Mouse (Mus musculus) neural tube, embryonic 14.5 days (tissue): ENCODE measurements around the gene Camsap2. TPM values are rescaled to one million over a fixed set of nuclear protein-coding genes. Genes with fewer than 3 reads are reported as not detected.

Experiments used
- ATAC-seq: fragments of 200-750 bp; cut with Nextera tagmentation; 2 replicates; pipeline ENCODE4 v1.8.0; 2017; ENCODE audit warnings: low read depth, mild to moderate bottlenecking, moderate TSS enrichment, moderate library complexity
- H3K27ac ChIP-seq: fragments of 300-500 bp; sonication (generic); 2 replicates; pipeline ENCODE4 v1.5.1; 2014; ENCODE audit warnings: low read depth, mild to moderate bottlenecking, control low read depth, low read length, moderate library complexity, mixed read lengths
- H3K27me3 ChIP-seq: fragments of 300-500 bp; sonication (generic); 2 replicates; pipeline ENCODE4 v1.6.1; 2014; ENCODE audit warnings: low read length; ENCODE audit not compliant: control insufficient read depth, insufficient read depth
- H3K36me3 ChIP-seq: fragments of 300-500 bp; sonication (generic); 2 replicates; pipeline ENCODE4 v1.6.1; 2014; ENCODE audit warnings: low read length, mixed read lengths; ENCODE audit not compliant: control insufficient read depth, insufficient read depth
- H3K4me1 ChIP-seq: fragments of 300-500 bp; sonication (generic); 2 replicates; pipeline ENCODE4 v1.6.1; 2014; ENCODE audit warnings: low read length; ENCODE audit not compliant: control insufficient read depth, insufficient read depth
- H3K4me2 ChIP-seq: fragments of 300-500 bp; sonication (generic); 2 replicates; pipeline ENCODE4 v1.6.1; 2014; ENCODE audit warnings: mild to moderate bottlenecking, low read depth, low read length, control low read depth
- H3K4me3 ChIP-seq: fragments of 300-500 bp; sonication (generic); 2 replicates; pipeline ENCODE4 v1.5.1; 2014; ENCODE audit warnings: low read depth, low read length, control low read depth, mixed read lengths
- H3K9ac ChIP-seq: fragments of 300-500 bp; sonication (generic); replicated peaks from 2 replicates; pipeline ENCODE4 v1.6.1; 2014; ENCODE audit warnings: low read depth, mild to moderate bottlenecking, control low read depth, low read length, mixed read lengths
- H3K9me3 ChIP-seq: fragments of 300-500 bp; sonication (generic); 2 replicates; pipeline ENCODE4 v1.6.1; 2016; ENCODE audit warnings: low read length; ENCODE audit not compliant: control insufficient read depth
- WGBS: fragments of 180-500 bp; shearing (Covaris S2); extraction: QIAGEN DNeasy Blood & Tissue Kit; methylation state at CpG from one replicate; pipeline ENCODE4 v1.1.7; 2014; 5-methylcytosine and 5-hydroxymethylcytosine counted together
- polyA plus RNA-seq: library from polyadenylated mRNA; unstranded; fragments of >200 nt; fragmentation: Nextera tagmentation; extraction: Ambion mirVana; gene quantifications from 2 replicates; pipeline ENCODE4 v1.2.1, GENCODE M21; 2014

Gene Camsap2
- polyA plus RNA-seq, 1 experiment from 2014 or later: 65.6 TPM

- Histone ChIP-seq H3K4me1 (0 out of 2 replicates have a peak, but pooled peaks cover 6% of the 10 kb centered on the region), H3K36me3 (no peaks in the 10 kb centered on the region), H3K27me3 (peaks cover 14% of the 10 kb centered on the region), H3K4me3 (no peak overlapping the region), H3K9ac (no peak overlapping the region), H3K4me2 (no peak overlapping the region), H3K9me3 (no peaks in the 10 kb centered on the region), H3K27ac (no peak overlapping the region)
- 79% methylated on average over 9 of the region's 9 CpGs for WGBS
- ATAC-seq: no peak
These were observed 87.4 kb downstream of the Camsap2 start for GRCm38 (mm10) chr1:136258495-136258894.

DNA sequence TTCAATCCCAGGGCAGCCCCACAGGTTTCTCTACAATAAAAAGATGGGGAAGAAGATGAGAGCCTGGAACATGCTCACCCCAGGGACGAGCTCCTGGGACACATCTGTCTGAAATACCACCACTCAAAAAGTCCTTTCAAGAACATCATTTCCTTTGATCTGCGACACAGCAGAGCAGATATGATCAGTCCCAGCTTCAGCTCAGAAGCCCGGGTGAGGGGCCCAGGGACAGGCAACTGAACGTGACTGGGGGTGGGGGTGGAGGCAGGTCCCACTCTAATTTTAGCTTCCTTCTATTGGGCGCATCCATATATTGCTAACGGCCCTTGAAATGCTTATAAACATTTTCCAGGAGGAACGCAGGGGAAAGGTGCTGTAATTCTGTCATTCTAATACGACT lies 90.2 kb downstream of the Camsap2 start:
- no peak overlapping the region for H3K27ac ChIP-seq
- H3K9me3 ChIP-seq: no peaks in the 10 kb centered on the region
- no peak overlapping the region for H3K4me3 ChIP-seq
- peaks cover 9% of the 10 kb centered on the region for H3K27me3 ChIP-seq
- H3K9ac ChIP-seq: no peak overlapping the region
- H3K4me1 ChIP-seq: 0 out of 2 replicates have a peak, but pooled peaks cover 2% of the 10 kb centered on the region
- H3K36me3 ChIP-seq: no peaks in the 10 kb centered on the region
- WGBS: 26% methylated on average over 8 of the region's 8 CpGs
- no peak for ATAC-seq
- no peak overlapping the region for H3K4me2 ChIP-seq

GRCm38 (mm10) chr1:136255174-136255573 lies 90.7 kb downstream of the Camsap2 start:
- H3K9ac ChIP-seq: no peak overlapping the region
- no peak overlapping the region for H3K4me2 ChIP-seq
- H3K9me3 ChIP-seq: no peaks in the 10 kb centered on the region
- no peak overlapping the region for H3K27ac ChIP-seq
- peaks cover 7% of the 10 kb centered on the region for H3K27me3 ChIP-seq
- ATAC-seq: no peak
- H3K4me1 ChIP-seq: no peaks in the 10 kb centered on the region
- no peak overlapping the region for H3K4me3 ChIP-seq
- no peaks in the 10 kb centered on the region for H3K36me3 ChIP-seq
- 37% methylated on average over 6 of the region's 6 CpGs for WGBS

- Histone ChIP-seq H3K9me3 (no peaks in the 10 kb centered on the region), H3K27ac (no peak overlapping the region), H3K9ac (no peak overlapping the region), H3K27me3 (peaks cover 5% of the 10 kb centered on the region), H3K4me3 (no peak overlapping the region), H3K36me3 (no peaks in the 10 kb centered on the region), H3K4me2 (no peak overlapping the region), H3K4me1 (no peaks in the 10 kb centered on the region)
- WGBS: 85% methylated on average over 10 of the region's 10 CpGs
- no peak for ATAC-seq
These were observed 91.3 kb downstream of the Camsap2 start for GRCm38 (mm10) chr1:136254503-136255065.

DNA sequence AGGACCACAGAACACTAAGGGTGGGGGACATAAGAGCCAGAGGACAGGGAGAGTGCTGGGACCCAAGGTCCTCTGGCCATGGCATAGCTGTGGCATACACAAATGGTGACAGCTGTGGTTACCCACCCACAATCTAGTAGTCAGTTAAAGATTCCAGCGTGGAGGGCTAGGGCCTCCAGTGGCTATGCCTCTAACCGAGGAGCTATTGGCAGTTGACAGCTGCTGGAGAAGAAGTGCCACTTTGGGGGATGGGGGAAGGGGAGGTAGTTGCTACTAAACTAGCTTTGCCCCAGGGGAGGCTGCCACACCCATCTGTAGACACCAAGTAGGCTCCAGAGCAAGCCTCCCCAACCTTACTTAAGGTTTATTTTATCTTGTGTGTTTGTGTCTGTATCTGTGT lies 92.4 kb downstream of the Camsap2 start:
- ATAC-seq: no peak
- Histone ChIP-seq H3K27ac (no peak overlapping the region), H3K9ac (no peak overlapping the region), H3K27me3 (peaks cover 2% of the 10 kb centered on the region), H3K36me3 (no peaks in the 10 kb centered on the region), H3K4me2 (no peak overlapping the region), H3K9me3 (no peaks in the 10 kb centered on the region), H3K4me1 (no peaks in the 10 kb centered on the region), H3K4me3 (no peak overlapping the region)
- 23% methylated on average over 2 of the region's 2 CpGs for WGBS

- WGBS: 37% methylated on average over 5 of the region's 5 CpGs
- Histone ChIP-seq H3K9me3 (no peaks in the 10 kb centered on the region), H3K4me1 (no peaks in the 10 kb centered on the region), H3K9ac (no peak overlapping the region), H3K4me2 (no peak overlapping the region), H3K27ac (no peak overlapping the region), H3K4me3 (no peak overlapping the region), H3K27me3 (no peaks in the 10 kb centered on the region), H3K36me3 (no peaks in the 10 kb centered on the region)
- ATAC-seq: no peak
These were observed 96.2 kb downstream of the Camsap2 start for GRCm38 (mm10) chr1:136249662-136250061.

DNA sequence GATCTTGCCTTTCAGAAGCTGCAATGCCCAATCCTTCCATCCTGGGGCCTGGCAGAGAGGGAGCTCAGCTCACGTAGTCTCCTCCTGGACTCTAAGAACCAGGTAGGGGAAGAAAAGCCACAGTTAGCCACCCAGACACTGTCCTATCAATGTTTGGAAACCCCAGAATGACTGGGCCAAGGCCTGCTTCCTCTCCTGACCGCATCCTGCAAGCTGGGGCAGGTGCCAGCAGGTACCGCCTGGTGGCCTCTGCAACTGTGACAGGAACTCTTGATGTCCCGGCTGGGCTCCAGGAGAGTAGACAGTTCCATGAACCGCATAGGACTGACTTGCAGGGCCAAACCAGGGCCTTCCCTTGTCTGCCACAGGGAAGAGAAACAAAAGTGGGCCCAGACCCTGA lies 98.5 kb downstream of the Camsap2 start:
- Histone ChIP-seq H3K36me3 (no peaks in the 10 kb centered on the region), H3K9ac (no peak overlapping the region), H3K27me3 (no peaks in the 10 kb centered on the region), H3K4me1 (no peaks in the 10 kb centered on the region), H3K27ac (no peak overlapping the region), H3K4me3 (no peak overlapping the region), H3K9me3 (no peaks in the 10 kb centered on the region), H3K4me2 (no peak overlapping the region)
- WGBS: 90% methylated on average over 5 of the region's 5 CpGs
- no peak for ATAC-seq

- no peak overlapping the region for H3K4me2 ChIP-seq
- no peak overlapping the region for H3K27ac ChIP-seq
- no peak for ATAC-seq
- H3K9ac ChIP-seq: no peak overlapping the region
- H3K27me3 ChIP-seq: no peaks in the 10 kb centered on the region
- H3K9me3 ChIP-seq: no peaks in the 10 kb centered on the region
- H3K4me1 ChIP-seq: no peaks in the 10 kb centered on the region
- no peaks in the 10 kb centered on the region for H3K36me3 ChIP-seq
- no peak overlapping the region for H3K4me3 ChIP-seq
- 85% methylated on average over 5 of the region's 5 CpGs for WGBS
These were observed 101.4 kb downstream of the Camsap2 start for GRCm38 (mm10) chr1:136244469-136244868.

GRCm38 (mm10) chr1:136241801-136242200 lies 104.1 kb downstream of the Camsap2 start:
- Histone ChIP-seq H3K9ac (no peak overlapping the region), H3K4me2 (no peak overlapping the region), H3K4me1 (no peaks in the 10 kb centered on the region), H3K36me3 (no peaks in the 10 kb centered on the region), H3K27me3 (no peaks in the 10 kb centered on the region), H3K9me3 (no peaks in the 10 kb centered on the region), H3K4me3 (no peak overlapping the region), H3K27ac (no peak overlapping the region)
- 92% methylated on average over 7 of the region's 7 CpGs for WGBS
- ATAC-seq: no peak
